Mouse (Mus musculus): ENCODE data around the gene Tcp1.
"Not testable (repeated sequence)": the region's sequence is repeated elsewhere in the genome, so short reads cannot be mapped to it uniquely, and the experiment has no call there.

The Tcp1 gene

DNA sequence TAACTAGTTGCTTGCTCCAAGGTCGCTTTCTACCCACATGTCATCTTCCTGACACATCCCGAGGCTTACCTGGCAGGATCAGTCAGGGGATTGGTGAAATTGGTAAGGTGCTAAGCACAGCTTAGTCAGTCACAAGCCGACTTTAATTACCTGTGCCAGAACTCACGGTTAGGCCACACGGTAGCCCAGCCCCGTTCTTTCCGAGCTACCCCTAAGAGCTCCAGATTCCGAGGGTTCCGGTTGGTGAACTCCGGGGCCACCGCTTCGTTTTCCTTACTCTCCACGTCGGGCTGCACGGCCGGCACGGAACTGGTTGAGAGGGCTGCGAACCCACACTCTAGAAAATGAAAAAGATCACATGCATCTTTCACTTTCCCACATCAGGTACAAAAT, at the start of gene Tcp1:
Gene Tcp1, plus strand, starts transcription at position 214 of the 393 bp plus-strand sequence.
- no peak for DNase-seq (ENCODE audit: low spot score)

DNA sequence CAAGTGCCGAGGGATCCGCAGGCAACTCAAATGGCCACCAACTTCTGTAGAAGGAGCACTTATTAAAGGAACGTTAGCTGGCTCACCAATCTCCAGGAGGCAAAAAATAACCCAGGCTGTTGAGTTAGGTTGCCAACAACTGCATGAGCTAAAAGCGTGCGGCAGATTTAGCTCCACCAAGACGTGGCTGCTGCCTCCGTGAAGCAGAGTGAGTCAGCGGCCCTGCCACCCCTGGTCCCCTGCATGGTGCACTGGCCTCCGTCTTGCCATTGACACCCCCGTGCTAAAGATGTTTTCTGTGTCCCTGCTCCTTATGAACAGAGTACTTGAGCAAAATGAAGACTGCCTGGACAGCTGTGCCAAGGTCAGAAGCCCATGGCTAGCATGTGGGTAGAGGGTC, 48.6 kb upstream of the Tcp1 start:
- no peak for DNase-seq (ENCODE audit: low spot score)

DNA sequence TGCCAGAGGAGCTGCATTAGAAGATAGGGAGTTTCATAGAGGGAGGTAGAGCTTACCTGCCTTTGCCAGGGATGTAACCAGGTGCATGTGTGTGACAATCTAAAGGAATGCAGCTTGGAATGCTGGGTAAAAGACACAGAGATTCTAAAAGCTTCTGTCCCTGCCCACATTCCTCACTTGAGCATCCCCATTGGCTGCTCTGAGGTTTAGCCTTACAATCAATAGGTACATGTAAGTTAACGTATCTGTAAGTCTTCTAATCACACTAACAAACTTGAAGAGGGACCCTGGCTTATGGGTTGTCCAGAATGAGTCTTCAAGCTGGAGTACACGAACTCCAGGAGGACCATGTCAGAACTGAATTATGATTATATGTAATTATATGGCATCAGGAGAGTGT, 47.5 kb upstream of the Tcp1 start, which contains the start of gene Mas1:
Gene Mas1, minus strand, starts transcription at position 101 of the 400 bp plus-strand sequence.
- DNase-seq (ENCODE audit: low spot score), result no peak

DNA sequence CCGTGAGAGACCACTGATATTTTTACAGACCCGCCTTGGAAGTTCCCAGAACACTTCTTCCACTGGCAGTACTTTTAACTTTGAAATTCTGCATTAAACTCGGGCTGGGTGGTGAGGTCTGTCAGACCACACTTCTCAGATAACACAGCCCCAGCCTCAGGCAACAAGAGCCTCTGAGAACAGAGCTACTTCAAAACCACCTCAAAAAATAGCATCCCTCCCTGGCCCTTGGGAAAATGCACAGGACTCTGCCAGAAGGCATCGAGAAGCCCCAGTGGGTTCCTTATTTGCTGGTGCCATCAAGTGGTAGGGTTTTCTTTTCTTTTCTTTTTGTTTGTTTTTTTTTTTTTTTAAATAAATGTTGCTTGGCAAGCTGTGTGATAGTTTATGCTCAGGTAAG, 46.9 kb upstream of the Tcp1 start:
- DNase-seq (ENCODE audit: low spot score), result no peak

DNA sequence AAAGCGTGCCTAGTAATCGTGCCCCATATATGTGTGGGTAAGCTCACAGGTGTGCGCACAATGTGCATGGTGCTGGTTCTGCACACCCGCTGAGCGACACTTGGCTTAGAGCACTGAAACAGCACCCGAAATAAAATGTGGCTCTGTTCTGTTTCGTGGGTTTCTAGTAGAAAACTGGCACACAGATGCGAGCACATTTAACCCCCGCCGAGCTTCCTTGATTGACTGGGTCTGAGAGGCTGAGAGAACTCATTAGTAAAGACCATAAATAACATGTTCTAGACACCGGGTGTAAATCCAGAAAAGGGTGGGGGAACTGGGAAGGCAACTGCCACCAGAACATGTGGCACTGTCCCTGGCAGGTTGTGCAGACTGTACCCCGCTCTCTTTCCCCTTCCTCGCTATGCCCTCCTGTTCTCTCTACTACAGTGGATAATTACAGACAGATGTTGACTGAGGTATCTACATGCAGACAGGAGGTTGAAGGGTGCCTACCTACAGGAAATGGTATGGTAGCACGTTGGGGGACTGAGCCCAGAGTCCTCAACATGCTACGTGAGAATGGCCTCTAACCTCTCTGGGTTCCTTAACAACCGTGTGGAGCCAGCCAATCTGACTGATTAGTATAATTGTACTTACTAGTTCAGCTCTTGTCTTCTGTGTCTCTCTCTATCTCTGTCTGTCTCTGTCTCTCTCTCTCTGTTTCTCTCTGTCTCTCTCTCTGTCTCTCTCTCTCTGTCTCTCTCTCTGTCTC, 43.0 kb upstream of the Tcp1 start:
- DNase-seq (ENCODE audit: low spot score), result no peak

DNA sequence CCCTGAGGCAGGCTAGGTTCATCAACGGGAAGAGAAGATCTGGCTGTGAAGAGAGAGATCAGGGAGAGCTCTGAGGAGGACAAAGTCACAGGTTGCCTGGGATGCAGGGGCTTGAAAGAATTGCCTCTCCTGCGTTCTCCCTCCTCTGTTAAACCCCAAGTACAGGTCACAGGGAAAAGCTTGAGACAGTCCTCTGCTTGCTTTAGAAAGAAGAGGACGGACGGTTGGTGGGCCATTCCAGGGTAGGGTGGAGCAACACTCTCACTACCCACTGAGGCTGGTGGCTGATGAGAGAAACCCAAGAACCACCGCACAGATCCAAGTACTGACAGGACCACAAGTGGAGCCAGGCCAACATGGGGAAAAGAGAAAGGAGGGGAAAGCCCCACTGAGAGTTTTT, 39.8 kb upstream of the Tcp1 start, which contains the start of gene Mrgprh:
Gene Mrgprh, plus strand, starts transcription at position 301 of the 400 bp plus-strand sequence.
- DNase-seq (ENCODE audit: low spot score), result no peak

DNA sequence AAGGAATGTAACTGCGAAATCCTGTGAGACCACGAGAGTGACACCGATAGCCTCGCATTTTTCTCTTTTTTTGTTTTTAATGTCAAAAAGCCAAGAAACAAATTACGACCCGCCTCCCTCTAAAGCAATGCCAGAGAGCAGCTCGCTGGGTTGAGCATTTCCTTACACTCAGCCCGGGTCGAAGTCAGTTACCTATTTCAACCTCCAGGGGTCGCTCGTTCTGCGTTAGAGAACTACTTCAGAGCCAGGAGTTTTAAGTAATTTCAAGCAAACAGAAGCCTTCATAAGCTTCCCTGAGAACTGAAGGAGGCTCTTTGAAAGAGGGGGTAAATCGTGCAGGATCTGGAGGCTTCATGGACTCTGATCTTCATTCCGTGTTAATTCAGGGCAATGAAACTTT, 35.3 kb upstream of the Tcp1 start:
- DNase-seq (ENCODE audit: low spot score), result peak; percentile 45

DNA sequence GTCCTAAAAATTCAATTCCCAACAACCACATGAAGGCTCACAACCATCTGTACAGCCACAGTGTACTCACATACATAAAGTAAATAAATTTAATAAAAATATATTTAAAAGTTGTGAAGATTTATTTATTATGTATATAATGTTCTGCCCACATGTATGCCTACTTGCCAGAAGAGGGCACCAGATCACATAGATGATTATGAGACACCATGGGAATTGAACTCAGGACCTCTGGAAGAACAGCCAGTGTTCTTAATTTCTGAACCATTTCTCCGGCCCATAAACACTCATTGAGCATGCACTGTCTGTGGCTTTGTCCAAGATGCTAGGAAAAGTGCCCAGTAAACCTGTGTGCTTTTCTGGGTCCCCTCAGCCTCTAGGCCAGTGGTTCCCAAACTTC, 34.3 kb upstream of the Tcp1 start:
- no peak for DNase-seq (ENCODE audit: low spot score)

DNA sequence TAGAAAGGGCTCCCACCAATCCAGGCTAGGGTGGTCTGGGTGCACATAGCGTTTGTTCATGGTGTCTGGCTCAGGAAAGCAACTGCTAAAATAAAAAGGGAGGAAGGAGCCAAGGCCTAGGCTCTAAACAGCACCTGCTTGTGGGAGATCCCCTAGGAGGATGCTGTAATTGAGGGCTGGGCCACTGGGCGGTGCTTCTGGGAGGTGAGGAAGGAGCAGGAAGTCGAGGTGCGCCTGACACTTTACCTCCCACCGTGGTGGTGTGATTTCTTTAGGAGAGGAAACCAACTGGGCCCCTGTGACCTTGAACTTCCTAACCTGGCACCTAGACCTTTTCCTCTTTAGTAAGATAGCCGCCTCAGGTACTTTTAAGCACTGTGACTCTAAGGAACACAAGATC, 28.9 kb upstream of the Tcp1 start:
- no peak for DNase-seq (ENCODE audit: low spot score)

DNA sequence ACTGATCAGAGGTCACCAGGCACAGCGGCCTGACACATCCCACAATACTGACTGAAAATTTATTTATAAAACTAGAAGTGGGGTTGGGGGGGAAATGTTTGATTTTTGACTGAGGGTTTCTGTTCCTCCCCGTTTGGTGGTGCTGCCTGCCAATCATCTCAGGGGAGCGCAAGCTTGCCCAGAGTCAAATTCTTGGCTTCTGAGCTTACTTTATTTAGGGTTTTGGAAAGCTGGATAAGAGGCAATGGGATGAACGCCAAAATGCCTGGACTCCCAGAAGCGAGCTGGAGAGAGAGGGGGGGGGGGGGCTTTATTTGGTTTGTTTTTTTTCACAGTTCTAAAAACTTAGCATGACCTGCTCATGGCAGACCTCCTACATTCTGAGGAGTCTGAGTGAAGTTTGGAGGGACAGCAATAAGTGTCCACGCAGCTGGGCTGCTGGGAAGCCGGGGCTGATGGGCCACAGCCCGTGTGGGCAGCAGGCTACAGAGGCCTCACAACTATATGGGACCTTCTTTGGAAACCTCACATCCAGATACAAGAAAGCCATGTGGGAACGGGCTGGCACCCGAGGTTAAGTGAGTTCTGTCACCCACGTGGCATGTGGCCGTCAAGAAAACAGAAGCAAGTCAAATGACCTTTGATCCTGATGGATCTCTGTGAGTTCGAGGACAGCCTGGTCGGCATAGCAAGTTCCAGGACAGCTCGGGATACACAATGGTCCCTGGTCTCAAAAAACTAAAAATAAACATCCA, 28.3 kb upstream of the Tcp1 start:
- no peak for DNase-seq (ENCODE audit: low spot score)

DNA sequence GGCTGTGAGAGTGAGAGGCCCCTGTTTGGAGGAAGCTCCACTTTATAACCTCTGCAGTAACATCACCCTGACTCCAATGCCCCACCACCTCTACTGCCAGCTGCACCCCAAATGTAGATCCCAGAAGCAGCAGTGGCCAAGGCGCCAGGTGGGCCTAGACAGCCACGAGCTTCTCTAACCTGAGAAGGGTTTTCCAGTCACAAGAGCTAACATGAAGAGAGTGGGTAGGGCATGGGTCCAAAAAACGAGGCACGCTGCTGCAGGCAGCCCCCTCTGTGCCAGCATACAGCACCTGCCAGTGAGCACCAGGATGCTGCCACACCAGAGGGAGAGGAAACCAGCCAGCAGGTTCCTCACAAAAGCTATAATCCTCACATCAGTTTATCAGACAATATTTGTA, 24.4 kb upstream of the Tcp1 start:
- no peak for DNase-seq (ENCODE audit: low spot score)

DNA sequence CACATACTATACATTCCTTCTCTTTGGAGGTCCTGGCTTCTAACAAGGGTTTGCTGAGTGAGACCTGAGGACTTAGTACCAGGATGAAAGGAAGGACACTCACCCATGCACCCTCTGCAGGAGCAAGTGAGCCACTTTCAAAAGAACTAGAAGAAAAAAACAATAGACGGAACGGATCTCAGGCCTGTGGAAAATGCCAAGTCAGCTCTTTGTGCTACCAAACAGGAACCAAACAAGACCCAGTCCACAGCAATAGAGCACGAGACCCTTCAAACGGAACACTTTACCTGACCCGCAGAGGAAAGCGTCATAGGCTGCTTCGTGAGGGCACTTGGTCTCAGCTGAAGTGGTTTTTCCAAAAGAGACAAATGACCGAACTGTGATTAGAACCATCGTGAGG, 23.5 kb upstream of the Tcp1 start:
- no peak for DNase-seq (ENCODE audit: low spot score)

DNA sequence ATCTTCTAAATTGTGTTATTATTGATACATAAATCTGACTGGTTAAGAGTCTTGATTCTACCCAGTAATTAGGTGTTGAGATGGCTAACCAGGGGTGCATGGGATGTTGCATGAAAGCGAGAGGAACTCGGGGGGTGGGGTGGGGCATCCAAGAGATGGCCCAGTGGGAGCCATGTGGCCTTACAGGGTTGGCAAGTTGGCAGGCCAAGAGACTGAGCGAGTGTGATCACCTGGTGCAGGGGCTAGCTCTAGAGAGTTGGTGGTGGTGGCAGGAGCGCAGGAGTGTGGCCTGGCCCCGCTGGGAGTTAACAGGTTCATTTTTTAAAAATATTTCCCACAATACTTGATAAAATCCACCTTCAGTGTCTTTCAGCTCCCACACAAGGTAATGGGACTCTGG, 17.8 kb upstream of the Tcp1 start:
- no peak for DNase-seq (ENCODE audit: low spot score)

DNA sequence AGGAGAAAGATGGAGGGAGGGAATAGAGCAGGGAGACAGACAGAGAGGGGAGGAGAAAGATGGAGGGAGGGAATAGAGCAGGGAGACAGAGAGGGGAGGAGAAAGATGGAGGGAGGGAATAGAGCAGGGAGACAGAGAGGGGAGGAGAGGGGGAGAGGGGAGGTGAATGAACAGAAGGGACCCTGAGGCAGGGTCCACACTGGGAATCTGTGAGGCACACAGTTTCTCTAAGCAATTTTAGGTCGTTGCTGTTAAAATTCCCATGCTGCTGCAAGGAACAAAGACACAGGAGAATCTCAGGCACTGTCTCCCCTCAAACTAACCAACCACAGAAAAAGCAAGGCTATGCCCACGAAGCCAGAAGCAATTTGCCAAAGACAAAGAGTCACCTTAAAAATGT, 16.9 kb upstream of the Tcp1 start:
- DNase-seq (ENCODE audit: low spot score), result not testable (repeated sequence)

DNA sequence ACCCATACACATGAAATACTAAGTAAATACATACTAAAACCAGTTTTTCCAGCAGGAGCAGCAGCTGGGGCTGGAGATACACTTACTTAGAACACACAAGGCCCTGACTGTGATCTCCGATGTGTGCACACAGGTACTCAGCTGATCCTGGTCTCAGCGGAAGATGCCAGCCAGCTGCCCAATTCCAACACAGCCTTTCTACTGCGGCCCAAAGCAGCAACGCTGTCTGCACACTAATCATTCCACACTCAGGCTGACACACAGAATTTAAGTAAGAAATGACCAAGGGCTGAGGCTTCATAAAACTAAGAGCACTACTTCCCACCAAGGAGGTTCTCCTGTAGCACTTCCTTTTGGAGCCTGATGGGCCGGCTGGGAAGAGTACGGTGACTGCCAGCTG, 13.2 kb upstream of the Tcp1 start:
- DNase-seq (ENCODE audit: low spot score), result no peak

DNA sequence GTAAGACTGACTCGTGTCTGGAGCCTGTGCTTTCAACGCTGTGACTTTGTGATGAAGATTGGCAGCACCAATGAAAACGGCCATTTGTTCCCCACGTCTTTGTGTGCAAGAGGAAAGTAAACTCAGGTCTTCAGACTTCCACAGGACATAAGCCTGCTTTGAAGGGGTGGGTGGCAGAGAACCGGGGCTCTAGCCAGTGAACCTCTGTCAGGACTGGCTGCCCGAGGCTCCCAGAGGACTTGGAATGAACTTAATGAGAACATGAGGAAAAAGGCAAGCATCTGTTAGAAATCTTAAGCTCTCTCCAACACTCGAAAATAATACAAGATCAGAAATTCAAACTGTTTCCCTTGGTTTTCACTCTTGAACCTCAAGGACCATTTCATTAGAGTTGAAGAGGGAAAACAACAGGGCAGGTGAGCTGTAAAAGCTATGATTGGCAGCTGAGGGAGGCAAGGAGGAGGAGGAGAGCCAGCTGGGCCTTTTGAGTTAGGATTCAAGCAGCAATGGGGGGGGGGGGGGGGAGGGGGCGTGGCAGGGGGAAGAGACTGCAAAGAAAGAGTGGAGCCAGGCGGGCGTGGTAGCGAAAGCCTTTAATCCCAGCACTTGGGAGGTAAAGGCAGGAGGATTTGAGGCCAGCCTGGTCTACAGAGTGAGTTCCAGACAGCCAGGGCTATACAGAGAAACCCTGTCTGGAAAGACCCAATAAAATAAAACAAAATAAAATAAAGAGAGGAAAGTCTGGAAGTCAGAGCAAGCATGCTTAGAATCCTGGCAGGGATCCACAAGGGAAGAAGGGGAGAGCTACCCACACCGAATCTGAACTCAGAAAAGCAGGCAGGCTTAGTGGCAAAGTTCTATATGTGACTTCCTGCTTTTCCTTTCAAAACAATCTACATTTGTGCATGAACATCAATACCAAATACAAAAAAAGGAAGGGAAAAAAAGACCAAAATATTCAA, 11.8 kb upstream of the Tcp1 start:
- no peak for DNase-seq (ENCODE audit: low spot score)

DNA sequence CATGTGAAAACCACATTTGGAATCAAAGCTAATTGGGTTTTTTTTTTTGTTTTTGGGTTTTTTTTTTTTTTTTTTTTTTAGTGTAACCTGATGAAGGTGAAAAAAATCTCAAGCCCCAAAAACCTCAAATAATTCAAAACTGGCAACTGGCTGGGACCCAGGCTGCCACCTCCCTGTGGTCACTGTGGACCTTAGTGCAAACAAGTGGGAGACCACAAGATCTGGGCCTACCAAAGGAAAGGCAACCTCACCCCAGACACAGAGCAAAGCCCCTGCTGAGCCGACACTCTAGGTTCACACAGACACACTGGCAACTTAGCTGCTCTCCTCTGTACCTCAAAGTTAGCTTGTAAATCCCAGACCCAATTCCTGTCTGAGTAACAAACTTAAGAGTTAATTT, 11.2 kb upstream of the Tcp1 start:
- DNase-seq (ENCODE audit: low spot score), result no peak

DNA sequence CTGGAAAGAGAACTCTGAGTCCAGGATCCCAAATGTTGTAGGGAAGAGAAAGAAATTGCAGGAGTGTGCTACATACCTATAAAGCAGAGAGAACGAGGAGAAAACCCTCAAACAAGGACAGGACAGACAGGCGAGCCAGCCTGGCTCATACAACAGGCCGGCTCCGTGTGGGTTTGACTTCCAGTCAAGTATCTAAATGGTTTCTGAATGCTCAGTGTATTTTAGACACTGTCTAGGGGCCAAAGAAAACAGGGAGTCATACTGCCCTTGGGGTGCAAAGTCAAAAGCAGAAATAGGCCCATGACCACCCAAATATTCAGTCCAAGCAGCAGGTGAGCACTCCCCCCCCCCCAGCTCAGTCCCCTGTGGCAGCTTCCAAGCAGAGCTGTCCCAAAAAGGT, 9.7 kb upstream of the Tcp1 start:
- DNase-seq (ENCODE audit: low spot score), result no peak

DNA sequence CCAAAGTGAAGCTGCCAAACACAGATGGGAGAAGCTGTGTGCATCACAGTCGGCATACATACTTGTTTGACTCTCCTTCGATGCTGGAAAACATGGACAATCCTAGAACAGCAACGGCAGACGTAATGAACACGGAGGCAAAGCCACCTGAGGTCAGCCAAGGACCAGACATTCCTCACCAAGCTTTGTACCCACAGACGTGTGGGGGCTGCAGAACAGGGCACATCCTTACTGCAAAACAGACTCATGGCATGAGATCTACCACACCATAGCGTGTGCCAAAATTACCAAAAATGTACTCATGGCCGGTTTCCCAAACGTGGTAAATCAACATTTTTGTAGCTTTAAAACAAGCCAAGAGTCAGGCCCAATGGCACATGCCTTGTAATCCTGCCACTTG, 9.1 kb upstream of the Tcp1 start:
- DNase-seq (ENCODE audit: low spot score), result no peak

DNA sequence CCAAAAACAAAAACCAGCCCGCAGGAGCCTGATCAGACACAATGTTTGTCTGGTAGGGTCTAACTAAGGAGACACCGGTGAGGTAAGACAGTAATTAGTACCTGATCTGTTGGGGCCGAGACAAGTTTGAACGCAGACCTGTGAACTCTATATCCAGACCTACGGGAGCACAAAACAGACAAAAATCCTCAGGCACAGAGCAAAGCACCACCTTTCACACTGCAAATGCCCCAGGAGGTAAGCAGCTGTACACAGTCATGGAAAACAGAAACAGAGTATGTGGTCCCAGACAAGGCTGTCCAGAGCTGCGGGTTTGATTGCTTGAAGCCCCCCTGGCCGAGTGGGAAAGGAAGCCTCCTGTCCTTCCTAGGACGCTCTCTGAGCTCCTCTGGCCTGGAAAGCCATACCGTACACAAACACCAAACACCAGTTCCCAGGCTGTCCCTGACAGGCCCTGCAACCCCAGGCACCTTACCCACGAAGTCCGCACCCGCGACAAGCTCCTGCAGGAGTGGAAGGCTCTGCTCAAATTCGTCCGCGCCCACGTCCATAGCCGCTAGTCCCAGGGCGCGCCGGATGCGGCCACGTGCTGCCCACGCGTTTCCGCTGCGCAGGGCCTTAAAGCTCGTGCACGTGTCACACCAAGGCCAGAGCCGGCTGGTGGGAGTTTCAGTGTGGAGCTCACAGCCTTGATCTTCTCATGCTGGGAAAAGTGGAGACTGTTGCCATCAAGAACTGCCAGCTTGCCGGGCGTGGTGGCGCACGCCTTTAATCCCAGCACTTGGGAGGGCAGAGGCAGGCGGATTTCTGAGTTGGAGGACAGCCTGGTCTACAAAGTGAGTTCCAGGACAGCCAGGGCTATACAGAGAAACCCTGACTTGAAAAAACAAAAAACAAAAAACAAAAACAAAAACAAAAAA, 5.9 kb upstream of the Tcp1 start, which contains the start of gene Pnldc1:
Gene Pnldc1, minus strand, starts transcription at position 870 of the 920 bp plus-strand sequence.
- no peak for DNase-seq (ENCODE audit: low spot score)

DNA sequence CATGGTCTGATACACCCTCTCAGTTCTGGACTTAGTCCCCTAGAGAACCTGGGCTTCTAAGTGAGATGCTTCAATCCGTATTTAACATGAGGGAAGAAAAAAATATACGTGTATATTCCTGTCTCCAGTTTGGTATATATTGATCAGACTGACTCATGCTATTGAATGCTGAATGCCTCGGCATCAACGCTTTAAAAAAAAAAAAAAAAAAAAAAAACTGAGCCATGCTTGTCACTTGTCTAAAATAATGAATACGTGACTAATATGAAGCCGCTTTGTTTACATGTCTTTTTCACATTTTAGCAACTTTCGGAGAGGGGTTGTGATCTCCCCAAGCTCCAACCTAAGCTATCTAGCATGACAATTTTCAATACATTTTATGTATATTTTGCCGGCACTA, 5.1 kb upstream of the Tcp1 start:
- no peak for DNase-seq (ENCODE audit: low spot score)
